Mouse (Mus musculus): ENCODE data around the gene Olfr366. TPM values are rescaled to one million over a fixed set of nuclear protein-coding genes. Genes with fewer than 3 reads are reported as not detected.

Olfr366 gene
- not detected for total RNA-seq (2023)

GRCm38 (mm10) chr2:37211274-37211673 is at the start of gene Olfr366:
Gene Olfr366, plus strand, starts transcription at chr2:37211574.

GRCm38 (mm10) chr2:37187898-37188297 is 23.5 kb upstream of the Olfr366 start, which contains the start of gene Olfr365:
Gene Olfr365, plus strand, starts transcription at chr2:37188198.

Other genes starting within 250 kb of the Olfr366 start
- gene Olfr357, start 217.7 kb upstream of the Olfr366 start, total RNA-seq (2023), result not detected
- gene Olfr358, start 202.2 kb upstream of the Olfr366 start, total RNA-seq (2023), result not detected
- gene Olfr360, start 145.8 kb upstream of the Olfr366 start, total RNA-seq (2023), result not detected
- not detected for gene Olfr361, start 122.3 kb upstream of the Olfr366 start, total RNA-seq (2023)
- gene Olfr362, start 93.7 kb upstream of the Olfr366 start, total RNA-seq (2023), result not detected
- gene Olfr364-ps1, start 72.3 kb upstream of the Olfr366 start, total RNA-seq (2023), result not detected
- gene Olfr365, start 23.4 kb upstream of the Olfr366 start, total RNA-seq (2023), result under 1 TPM in 1 of 2 experiments, not detected in 1; 0.09 TPM
- gene Olfr368, start 114.9 kb downstream of the Olfr366 start, total RNA-seq (2023), result not detected
- 10 to 100 TPM; 37.5 to 44.1 TPM for gene Pdcl, start 147.8 kb downstream of the Olfr366 start, total RNA-seq (2023)
- gene Rc3h2, start 211.3 kb downstream of the Olfr366 start, total RNA-seq (2023), result 10 to 100 TPM; 71.5 to 73.7 TPM
- gene Zbtb26, start 231.6 kb downstream of the Olfr366 start, total RNA-seq (2023), result 1 to 10 TPM; 5.5 to 6.7 TPM
- 10 to 100 TPM; 18.9 to 19.8 TPM for gene Zbtb6, start 231.6 kb downstream of the Olfr366 start, total RNA-seq (2023)
- 10 to 100 TPM; 45.5 to 50.2 TPM for gene Rabgap1, start 231.7 kb downstream of the Olfr366 start, total RNA-seq (2023)

All from B cell, adult 67 days (primary cell).